Mouse (Mus musculus) thymus, adult 2 months (tissue): Measurements from ENCODE around the gene Zbtb9.

Experiments
- CTCF ChIP-seq: fragments of 200-500 bp; IDR thresholded peaks from 2 replicates; pipeline ENCODE4 v1.5.1; 2012; ENCODE audit warnings: mild to moderate bottlenecking, control low read depth, low read length, moderate library complexity, borderline replicate concordance; ENCODE audit not compliant: control insufficient read depth, poor library complexity, insufficient read depth; ENCODE audit errors: extremely low read depth
- POLR2A ChIP-seq: fragments of 200-500 bp; IDR thresholded peaks from 2 replicates; pipeline ENCODE4 v1.6.1; 2012; ENCODE audit warnings: mild to moderate bottlenecking, low read length, control low read depth, moderate library complexity; ENCODE audit not compliant: control insufficient read depth, poor library complexity, insufficient read depth; ENCODE audit errors: extremely low read depth

DNA sequence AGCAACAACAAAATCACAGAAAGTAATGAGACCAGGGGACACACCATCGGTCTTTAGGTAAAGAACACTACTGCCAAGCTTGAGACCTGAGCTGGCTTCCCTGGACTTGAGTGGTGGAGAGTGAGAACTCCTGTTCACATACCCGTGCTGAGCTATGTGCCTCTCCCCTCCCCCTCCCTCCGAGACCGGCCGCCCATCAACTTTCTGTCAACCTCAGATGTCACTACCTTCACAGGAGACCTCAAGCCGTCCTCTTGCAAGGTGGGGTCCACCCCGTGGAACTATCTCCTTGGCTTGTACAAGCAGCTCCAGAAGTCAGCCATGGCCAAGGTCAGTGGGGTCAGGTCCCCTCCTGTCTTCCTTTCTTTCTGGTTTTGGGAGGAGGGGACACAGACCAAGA, 59.4 kb downstream of the Zbtb9 start:
- TF ChIP-seq CTCF (no peak), POLR2A (no peak)
